Mouse (Mus musculus): ENCODE measurements around the gene Galnt16. TPM values are rescaled to one million over a fixed set of nuclear protein-coding genes. Genes with fewer than 3 reads are reported as not detected.

The Galnt16 gene
- polyA plus RNA-seq, 2 experiments = 15.7 to 19.1 TPM

DNA sequence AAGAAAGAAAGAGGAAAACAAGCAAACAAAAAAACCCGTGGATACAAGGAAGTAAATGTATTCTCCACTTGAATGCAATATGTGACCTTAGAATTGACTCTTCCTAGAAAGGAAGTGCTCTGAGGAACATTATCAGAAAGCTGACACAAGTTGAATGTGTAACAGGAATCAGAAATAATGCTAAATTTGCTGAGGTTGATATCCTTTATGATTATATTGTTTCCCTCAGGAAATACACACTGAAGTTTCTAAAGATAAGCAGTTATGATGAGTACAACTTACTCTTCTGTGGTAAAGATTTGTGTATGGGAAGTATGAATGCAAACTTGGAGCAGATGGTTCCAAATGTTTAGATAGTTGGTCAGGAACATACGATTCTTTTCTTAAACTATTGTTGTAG, 150.3 kb downstream of the Galnt16 start:
- Histone ChIP-seq H3K9me3 (ENCODE audit: control insufficient read depth, low read length) (no peaks in the 10 kb centered on the region), H3K9ac (ENCODE audit: low read depth, low read length, severe bottlenecking) (no peak overlapping the region), H3K36me3 (ENCODE audit: control insufficient read depth, insufficient read depth, low read length) (peaks cover 35% of the 10 kb centered on the region), H3K4me1 (ENCODE audit: control insufficient read depth, insufficient read depth, low read length) (no peaks in the 10 kb centered on the region), H3K27me3 (ENCODE audit: control insufficient read depth, insufficient read depth, low read length) (no peaks in the 10 kb centered on the region), H3K27ac (replicated peaks; ENCODE audit: low read depth, low read length) (no peak overlapping the region), H3K4me3 (replicated peaks; ENCODE audit: low read length) (no peak overlapping the region), H3K4me2 (replicated peaks; ENCODE audit: low read depth, low read length, severe bottlenecking) (no peak overlapping the region)
- TF ChIP-seq POLR2A (IDR thresholded peaks at IDR 0.05; ENCODE audit: borderline replicate concordance, extremely low read depth, insufficient read depth, insufficient read length) = no peak
- 89% methylated on average over 2 of the region's 2 CpGs for WGBS
- ATAC-seq (ENCODE audit: low FRiP score, low read depth) (no peak), DNase-seq (ENCODE audit: low spot score) (no peak)

DNA sequence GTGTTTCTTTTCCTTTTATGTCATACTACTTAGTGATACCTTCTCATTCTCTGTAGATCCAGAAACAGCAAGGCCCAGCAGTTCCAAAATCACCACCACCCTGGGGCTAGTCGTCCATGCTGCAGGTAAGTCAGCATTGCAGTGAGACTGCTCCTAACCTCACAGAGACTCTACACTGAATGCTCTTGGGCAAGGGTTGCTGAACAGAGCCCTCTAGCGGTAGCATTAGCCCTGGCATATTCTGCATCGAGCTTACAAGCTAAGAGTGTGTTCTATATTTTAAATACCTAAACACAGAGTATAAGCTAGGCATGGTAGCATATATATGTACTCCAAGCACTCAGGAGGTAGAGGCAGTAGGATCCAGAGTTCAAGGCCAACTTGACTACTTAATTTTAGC, 155.1 kb downstream of the Galnt16 start:
- 13% methylated on average over 3 of the region's 3 CpGs for WGBS
- TF ChIP-seq POLR2A (IDR thresholded peaks at IDR 0.05; ENCODE audit: borderline replicate concordance, extremely low read depth, insufficient read depth, insufficient read length) = no peak
- H3K36me3 ChIP-seq (ENCODE audit: control insufficient read depth, insufficient read depth, low read length) = peaks cover 44% of the 10 kb centered on the region
- no peak overlapping the region for H3K27ac ChIP-seq (replicated peaks; ENCODE audit: low read depth, low read length)
- no peaks in the 10 kb centered on the region for H3K9me3 ChIP-seq (ENCODE audit: control insufficient read depth, low read length)
- ATAC-seq (ENCODE audit: low FRiP score, low read depth) (no peak; the same call in 1 of the 2 replicates), DNase-seq (ENCODE audit: low spot score) (peak; percentile 62)
- H3K4me3 ChIP-seq (replicated peaks; ENCODE audit: low read length) = no peak overlapping the region
- no peaks in the 10 kb centered on the region for H3K4me1 ChIP-seq (ENCODE audit: control insufficient read depth, insufficient read depth, low read length)
- no peak overlapping the region for H3K4me2 ChIP-seq (replicated peaks; ENCODE audit: low read depth, low read length, severe bottlenecking)
- H3K9ac ChIP-seq (ENCODE audit: low read depth, low read length, severe bottlenecking) = no peak overlapping the region
- no peaks in the 10 kb centered on the region for H3K27me3 ChIP-seq (ENCODE audit: control insufficient read depth, insufficient read depth, low read length)

Other genes with a start within 250 kb of the Galnt16 start
- gene Dcaf5, start 81.7 kb upstream of the Galnt16 start, polyA plus RNA-seq (2012; rRNA removed) = 27.8 and 33.9 TPM in 2 replicates
- gene Dcaf5, start 81.7 kb upstream of the Galnt16 start, polyA plus RNA-seq (2014; fragmentation: Nextera tagmentation; extraction: Ambion mirVana) = 13.9 and 15.6 TPM in 2 replicates
- gene Exd2, start 55.2 kb upstream of the Galnt16 start, polyA plus RNA-seq (2012; rRNA removed) = 30.5 and 33.1 TPM in 2 replicates
- gene Exd2, start 55.2 kb upstream of the Galnt16 start, polyA plus RNA-seq (2014; fragmentation: Nextera tagmentation; extraction: Ambion mirVana) = 22.8 and 28.7 TPM in 2 replicates
- gene Slc39a9, start 125.6 kb downstream of the Galnt16 start, polyA plus RNA-seq (2012; rRNA removed) = 29.1 and 40.6 TPM in 2 replicates
- 26.9 and 28.0 TPM in 2 replicates for gene Slc39a9, start 125.6 kb downstream of the Galnt16 start, polyA plus RNA-seq (2014; fragmentation: Nextera tagmentation; extraction: Ambion mirVana)
- 290 and 355 TPM in 2 replicates for gene Erh, start 126.1 kb downstream of the Galnt16 start, polyA plus RNA-seq (2012; rRNA removed)
- gene Erh, start 126.1 kb downstream of the Galnt16 start, polyA plus RNA-seq (2014; fragmentation: Nextera tagmentation; extraction: Ambion mirVana) = 285 and 294 TPM in 2 replicates
- gene Plekhd1, start 174.3 kb downstream of the Galnt16 start, polyA plus RNA-seq (2012; rRNA removed) = 0.29 and 0.33 TPM in 2 replicates
- 0.12 and 0.18 TPM in 2 replicates for gene Plekhd1, start 174.3 kb downstream of the Galnt16 start, polyA plus RNA-seq (2014; fragmentation: Nextera tagmentation; extraction: Ambion mirVana)
- 0.08 and 0.10 TPM in 2 replicates for gene Ccdc177, start 242.4 kb downstream of the Galnt16 start, polyA plus RNA-seq (2012; rRNA removed)
- gene Ccdc177, start 242.4 kb downstream of the Galnt16 start, polyA plus RNA-seq (2014; fragmentation: Nextera tagmentation; extraction: Ambion mirVana) = 0.04 and 0.07 TPM in 2 replicates

Measured in limb, embryonic 14.5 days (tissue).